Mouse (Mus musculus): Measurements from ENCODE around the gene Gm20897.
"Not testable (repeated sequence)": the region's sequence is repeated elsewhere in the genome, so short reads cannot be mapped to it uniquely, and the experiment has no call there.

Gm20897 gene

GRCm38 (mm10) chrY:38502138-38502537 lies at the start of gene Gm20897:
Gene Gm20897 (minus strand): TSS chrY:38502238.
- DNase-seq = not testable (repeated sequence)

Data from cerebellum, postnatal 10 days (tissue).